Mouse (Mus musculus): Measurements from ENCODE around the gene Rmnd5b. TPM values are rescaled to one million over a fixed set of nuclear protein-coding genes. Genes with fewer than 3 reads are reported as not detected.

Gene Rmnd5b
- polyA plus RNA-seq, 1 experiment = 17.5 TPM

DNA sequence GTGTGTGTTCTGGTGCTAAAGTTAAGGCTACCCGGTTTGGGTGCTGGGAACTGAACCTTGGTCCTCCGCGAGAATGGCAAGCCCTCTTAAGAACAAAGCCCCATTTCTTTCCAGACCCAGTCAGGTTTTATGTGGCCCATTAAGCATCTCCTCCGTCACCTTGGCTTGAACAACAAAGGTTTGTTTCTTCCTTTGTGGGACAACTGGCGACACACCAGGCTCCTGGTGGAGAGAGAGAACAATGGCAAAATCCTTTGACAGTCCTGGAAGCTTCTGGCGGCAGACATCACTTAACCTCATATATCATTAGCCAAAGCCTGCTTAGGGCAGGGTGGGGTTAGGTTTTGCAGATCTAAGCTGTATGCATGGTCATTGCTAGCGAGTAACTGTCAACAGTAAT is 26.9 kb upstream of the Rmnd5b start:
- no peak overlapping the region for H3K4me3 ChIP-seq (ENCODE audit: insufficient read depth, low read length)
- H3K27ac ChIP-seq (ENCODE audit: insufficient read depth, low read length) = no peak overlapping the region
- TF ChIP-seq POLR2A (IDR thresholded peaks at IDR 0.05; ENCODE audit: low read depth, low read length) (no peak), CTCF (IDR thresholded peaks at IDR 0.05; ENCODE audit: borderline replicate concordance, insufficient read depth, low read length) (no peak)
- H3K4me1 ChIP-seq (ENCODE audit: control insufficient read depth, insufficient read depth, low read length) = no peaks in the 10 kb centered on the region

DNA sequence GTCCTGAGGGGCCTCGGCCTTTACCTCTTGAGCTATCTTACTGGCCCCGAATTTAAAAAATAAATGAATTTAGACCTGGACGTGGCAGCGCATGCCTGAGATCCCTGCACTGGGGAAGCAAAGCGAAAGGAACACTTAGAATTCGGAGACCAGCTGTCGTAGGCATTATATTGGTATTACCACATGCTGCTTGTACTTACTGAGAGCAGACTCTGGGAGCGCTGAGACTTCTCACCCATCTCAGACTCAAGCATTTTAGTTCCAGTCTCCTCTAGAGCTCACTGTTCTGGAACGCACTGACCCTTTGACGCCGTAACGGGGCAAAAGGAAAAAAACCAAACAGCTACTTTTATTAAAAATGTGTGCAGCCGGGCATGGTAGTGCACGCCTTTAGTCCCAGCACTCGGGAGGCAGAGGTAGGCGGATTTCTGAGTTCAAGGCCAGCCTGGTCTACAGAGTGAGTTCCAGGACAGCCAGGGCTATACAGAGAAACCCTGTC is 26.2 kb upstream of the Rmnd5b start:
- Histone ChIP-seq H3K4me3 (ENCODE audit: insufficient read depth, low read length) (no peak overlapping the region), H3K4me1 (ENCODE audit: control insufficient read depth, insufficient read depth, low read length) (no peaks in the 10 kb centered on the region), H3K27ac (ENCODE audit: insufficient read depth, low read length) (no peak overlapping the region)
- TF ChIP-seq POLR2A (IDR thresholded peaks at IDR 0.05; ENCODE audit: low read depth, low read length) (no peak), CTCF (IDR thresholded peaks at IDR 0.05; ENCODE audit: borderline replicate concordance, insufficient read depth, low read length) (no peak)

GRCm38 (mm10) chr11:51658705-51659104 is 23.0 kb upstream of the Rmnd5b start:
- Histone ChIP-seq H3K4me3 (ENCODE audit: insufficient read depth, low read length) (no peak overlapping the region), H3K27ac (ENCODE audit: insufficient read depth, low read length) (no peak overlapping the region), H3K4me1 (ENCODE audit: control insufficient read depth, insufficient read depth, low read length) (no peaks in the 10 kb centered on the region)
- TF ChIP-seq POLR2A (IDR thresholded peaks at IDR 0.05; ENCODE audit: low read depth, low read length) = no peak

- no peaks in the 10 kb centered on the region for H3K4me1 ChIP-seq (ENCODE audit: control insufficient read depth, insufficient read depth, low read length)
- H3K4me3 ChIP-seq (ENCODE audit: insufficient read depth, low read length) = no peak overlapping the region
- no peak for TF ChIP-seq POLR2A (IDR thresholded peaks at IDR 0.05; ENCODE audit: low read depth, low read length)
- TF ChIP-seq CTCF (IDR thresholded peaks at IDR 0.05; ENCODE audit: borderline replicate concordance, insufficient read depth, low read length) = no peak
- H3K27ac ChIP-seq (ENCODE audit: insufficient read depth, low read length) = no peak overlapping the region
Measured at GRCm38 (mm10) chr11:51658291-51658690, 22.6 kb upstream of the Rmnd5b start.

- Histone ChIP-seq H3K4me1 (ENCODE audit: control insufficient read depth, insufficient read depth, low read length) (no peaks in the 10 kb centered on the region), H3K4me3 (ENCODE audit: insufficient read depth, low read length) (no peak overlapping the region), H3K27ac (ENCODE audit: insufficient read depth, low read length) (no peak overlapping the region)
- TF ChIP-seq CTCF (IDR thresholded peaks at IDR 0.05; ENCODE audit: borderline replicate concordance, insufficient read depth, low read length) = no peak
- TF ChIP-seq POLR2A (IDR thresholded peaks at IDR 0.05; ENCODE audit: low read depth, low read length) = no peak
Measured at GRCm38 (mm10) chr11:51656798-51657521, 21.3 kb upstream of the Rmnd5b start.

DNA sequence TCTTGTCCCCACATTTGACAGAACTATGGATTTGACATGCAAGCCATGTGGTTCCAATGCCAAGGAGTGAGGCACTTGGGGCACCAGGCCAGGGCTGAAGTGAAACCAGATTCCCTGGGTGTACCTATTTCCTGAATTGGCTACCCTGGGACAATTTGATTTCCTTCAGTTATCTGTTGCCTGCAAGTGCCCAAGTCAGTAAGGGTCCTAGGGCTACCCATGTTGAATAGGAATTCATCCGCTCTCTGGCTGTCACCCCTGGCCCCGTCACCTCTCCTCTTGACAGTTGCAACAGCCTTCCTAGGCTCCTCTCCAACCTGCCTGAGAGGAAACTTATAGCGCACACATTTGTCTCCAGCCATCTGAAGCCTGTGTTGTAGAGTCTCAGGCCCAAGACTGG is 19.2 kb upstream of the Rmnd5b start:
- TF ChIP-seq POLR2A (IDR thresholded peaks at IDR 0.05; ENCODE audit: low read depth, low read length) (no peak), CTCF (IDR thresholded peaks at IDR 0.05; ENCODE audit: borderline replicate concordance, insufficient read depth, low read length) (no peak)
- no peak overlapping the region for H3K27ac ChIP-seq (ENCODE audit: insufficient read depth, low read length)
- no peak overlapping the region for H3K4me3 ChIP-seq (ENCODE audit: insufficient read depth, low read length)
- no peaks in the 10 kb centered on the region for H3K4me1 ChIP-seq (ENCODE audit: control insufficient read depth, insufficient read depth, low read length)

- no peaks in the 10 kb centered on the region for H3K4me1 ChIP-seq (ENCODE audit: control insufficient read depth, insufficient read depth, low read length)
- H3K27ac ChIP-seq (ENCODE audit: insufficient read depth, low read length) = no peak overlapping the region
- no peak for TF ChIP-seq POLR2A (IDR thresholded peaks at IDR 0.05; ENCODE audit: low read depth, low read length)
- TF ChIP-seq CTCF (IDR thresholded peaks at IDR 0.05; ENCODE audit: borderline replicate concordance, insufficient read depth, low read length) = no peak
- no peak overlapping the region for H3K4me3 ChIP-seq (ENCODE audit: insufficient read depth, low read length)
Measured at GRCm38 (mm10) chr11:51653736-51654135, 18.0 kb upstream of the Rmnd5b start.

GRCm38 (mm10) chr11:51652889-51653418 is 17.3 kb upstream of the Rmnd5b start:
- Histone ChIP-seq H3K4me3 (ENCODE audit: insufficient read depth, low read length) (no peak overlapping the region), H3K4me1 (ENCODE audit: control insufficient read depth, insufficient read depth, low read length) (0 out of 2 replicates have a peak, but pooled peaks cover 2% of the 10 kb centered on the region), H3K27ac (ENCODE audit: insufficient read depth, low read length) (no peak overlapping the region)
- no peak for TF ChIP-seq POLR2A (IDR thresholded peaks at IDR 0.05; ENCODE audit: low read depth, low read length)
- no peak for TF ChIP-seq CTCF (IDR thresholded peaks at IDR 0.05; ENCODE audit: borderline replicate concordance, insufficient read depth, low read length)

DNA sequence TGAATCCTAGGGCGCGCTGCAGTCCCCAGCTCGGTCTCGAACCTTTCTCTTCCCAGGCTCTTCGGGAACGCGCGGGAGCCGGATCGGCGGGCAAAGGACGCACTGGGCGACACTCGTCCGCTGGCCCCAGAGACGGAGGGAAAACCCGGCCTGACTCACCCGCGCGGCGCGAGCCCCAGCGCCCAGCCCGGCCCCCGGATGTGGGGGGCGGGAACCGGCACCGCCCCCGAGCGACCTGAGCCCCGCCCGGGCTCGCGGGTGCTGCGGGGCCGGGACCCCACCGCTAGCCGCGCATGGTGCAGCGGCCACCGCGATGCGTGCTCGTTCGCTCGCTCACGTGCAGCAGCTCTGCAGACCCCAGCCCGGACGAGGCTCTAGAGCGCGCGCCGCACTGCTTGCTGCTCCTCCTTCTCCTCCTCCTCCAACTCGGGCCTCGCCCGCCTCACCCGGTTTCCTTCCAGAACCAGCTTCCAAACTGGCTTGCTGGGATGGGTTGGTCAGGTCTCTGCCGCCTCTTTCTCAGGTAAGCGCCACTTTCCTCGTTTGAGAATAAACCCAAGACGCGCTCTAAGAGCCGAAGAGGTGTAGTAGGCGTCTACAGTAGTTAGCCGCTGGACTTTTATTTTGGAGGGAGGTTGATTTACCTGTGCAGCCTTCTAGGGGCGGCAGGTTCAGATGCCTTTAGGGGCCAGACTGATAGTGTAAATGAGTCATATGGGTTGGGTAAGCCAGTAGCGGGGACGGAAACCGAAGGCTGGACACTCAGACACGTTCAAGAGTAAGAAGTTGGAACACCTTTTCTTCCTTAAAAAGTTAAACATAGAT is 15.2 kb upstream of the Rmnd5b start, which contains the start of the genes N4bp3 and D930048N14Rik:
TSS of gene N4bp3 (minus strand) at position 152 of the 825 bp plus-strand sequence.
TSS of gene D930048N14Rik (plus strand) at position 264 of the 825 bp plus-strand sequence.
- no peak within 1 kb of the TSS for H3K27ac ChIP-seq (ENCODE audit: insufficient read depth, low read length)
- TF ChIP-seq CTCF (IDR thresholded peaks at IDR 0.05; ENCODE audit: borderline replicate concordance, insufficient read depth, low read length) (no peak), POLR2A (IDR thresholded peaks at IDR 0.05; ENCODE audit: low read depth, low read length) (peak; percentile 37; the same call in 1 of the 2 replicates)
- H3K4me3 ChIP-seq (ENCODE audit: insufficient read depth, low read length) = peak within 1 kb of the TSS; percentile 59
- H3K4me1 ChIP-seq (ENCODE audit: control insufficient read depth, insufficient read depth, low read length) = 0 out of 2 replicates have a peak, but pooled peaks cover 2% of the 10 kb centered on the region

Data from embryonic fibroblast, embryonic 13.5 days (primary cell).